Mouse (Mus musculus): ENCODE data around the gene Tpk1. TPM values are rescaled to one million over a fixed set of nuclear protein-coding genes. Genes with fewer than 3 reads are reported as not detected.
A peak's percentile ranks its signal among the peaks of the same experiment; 100 is the strongest.

The Tpk1 gene
- polyA plus RNA-seq, 1 experiment, result 4.0 TPM

DNA sequence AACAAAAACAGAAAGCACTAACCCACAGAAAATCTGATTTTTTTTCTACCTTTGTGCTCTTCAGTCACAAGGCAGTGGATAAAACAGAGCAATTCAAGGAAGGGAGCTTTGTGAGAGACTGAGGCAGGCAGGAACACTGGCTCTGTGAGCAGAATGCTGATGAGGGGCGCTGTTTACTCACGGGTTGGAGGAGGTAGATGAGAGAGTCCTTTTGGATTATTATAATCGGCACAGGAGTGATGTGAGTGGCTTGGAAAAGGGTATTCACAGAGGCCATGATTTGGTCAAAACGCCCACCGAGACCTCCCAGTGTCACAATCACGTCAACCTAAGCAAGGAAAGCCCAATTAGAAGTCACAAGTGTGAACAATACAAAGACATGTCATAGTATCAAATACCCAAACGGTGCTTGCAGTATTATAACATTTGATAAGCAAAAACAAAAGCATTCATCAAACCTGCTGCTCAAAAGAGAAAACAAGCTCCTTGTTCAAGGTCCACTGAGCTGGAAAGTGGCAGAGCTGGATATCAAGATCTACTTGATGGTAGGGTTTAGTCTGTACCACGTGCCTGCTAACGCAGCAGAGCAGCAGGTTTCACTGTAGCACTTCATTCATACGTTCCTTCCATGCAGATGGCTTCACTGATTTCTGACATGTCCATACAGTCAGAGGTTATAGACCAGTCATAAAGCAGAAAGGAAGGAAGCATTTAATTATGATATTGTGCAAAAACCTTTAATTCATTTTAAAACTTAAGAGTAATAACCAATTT lies 197.1 kb downstream of the Tpk1 start:
- TF ChIP-seq CTCF (IDR thresholded peaks at IDR 0.05; ENCODE audit: borderline replicate concordance, extremely low read depth, insufficient read depth, insufficient read length) (no peak), POLR2A (IDR thresholded peaks at IDR 0.05; ENCODE audit: borderline replicate concordance, extremely low read depth, insufficient read depth, insufficient read length, poor library complexity, severe bottlenecking) (no peak)
- DNase-seq (ENCODE audit: low read depth), result peak; percentile 50

DNA sequence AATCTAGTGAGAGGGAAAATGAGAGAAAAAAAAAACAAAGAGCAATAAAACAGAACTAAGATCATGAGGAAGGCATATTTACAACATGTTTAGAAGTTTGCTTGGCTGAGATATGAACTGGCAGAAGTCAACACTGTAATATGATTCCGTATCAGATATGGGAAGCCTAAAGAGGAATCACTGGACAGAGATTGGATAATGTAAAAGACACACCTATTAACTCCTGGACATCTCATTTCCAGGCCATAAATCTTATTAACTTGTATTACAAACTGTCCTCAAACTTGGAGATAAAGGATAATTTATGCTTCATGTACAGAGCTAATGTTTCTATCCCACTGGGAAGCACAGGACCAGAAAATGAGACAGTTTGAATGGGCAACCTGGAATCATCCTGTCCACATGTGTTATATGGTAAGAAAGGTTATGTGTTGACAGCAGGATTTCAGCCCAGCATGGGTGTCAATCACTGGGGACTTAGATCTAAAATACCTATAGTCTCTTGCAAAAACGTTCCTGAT lies 203.2 kb downstream of the Tpk1 start:
- peak; percentile 30 for DNase-seq (ENCODE audit: low read depth)
- TF ChIP-seq CTCF (IDR thresholded peaks at IDR 0.05; ENCODE audit: borderline replicate concordance, extremely low read depth, insufficient read depth, insufficient read length) (no peak), POLR2A (IDR thresholded peaks at IDR 0.05; ENCODE audit: borderline replicate concordance, extremely low read depth, insufficient read depth, insufficient read length, poor library complexity, severe bottlenecking) (no peak)

DNA sequence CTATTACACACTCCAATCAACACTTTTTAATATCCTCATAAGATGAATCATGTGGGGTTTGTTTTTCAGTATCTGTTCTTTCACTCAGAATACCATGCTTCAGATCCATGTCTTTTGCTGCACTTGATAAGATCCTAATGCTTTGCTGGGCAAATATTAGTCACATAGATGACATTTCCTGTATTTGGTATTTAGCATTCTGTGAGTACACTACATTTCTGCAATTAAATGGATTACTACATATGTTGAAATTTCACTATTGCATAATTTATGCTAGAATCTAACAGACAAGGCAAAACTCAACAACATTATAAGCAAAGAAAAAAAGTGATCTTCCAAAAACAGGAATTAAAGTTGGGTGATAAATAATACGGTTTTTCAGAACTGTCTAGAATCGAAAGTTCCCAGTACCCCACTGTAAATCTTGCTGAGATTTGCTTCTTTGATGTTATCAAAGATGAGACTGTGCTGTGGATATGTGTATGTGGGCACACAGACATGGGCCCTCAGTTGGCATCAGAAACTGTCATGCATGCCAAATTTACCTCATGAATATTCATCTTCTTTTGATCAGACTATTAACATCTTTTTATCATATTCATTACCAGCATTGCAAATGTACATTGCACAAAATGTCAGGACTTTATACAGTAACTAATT lies 203.8 kb downstream of the Tpk1 start:
- TF ChIP-seq POLR2A (IDR thresholded peaks at IDR 0.05; ENCODE audit: borderline replicate concordance, extremely low read depth, insufficient read depth, insufficient read length, poor library complexity, severe bottlenecking) (no peak), CTCF (IDR thresholded peaks at IDR 0.05; ENCODE audit: borderline replicate concordance, extremely low read depth, insufficient read depth, insufficient read length) (no peak)
- peak; percentile 88 for DNase-seq (ENCODE audit: low read depth)

DNA sequence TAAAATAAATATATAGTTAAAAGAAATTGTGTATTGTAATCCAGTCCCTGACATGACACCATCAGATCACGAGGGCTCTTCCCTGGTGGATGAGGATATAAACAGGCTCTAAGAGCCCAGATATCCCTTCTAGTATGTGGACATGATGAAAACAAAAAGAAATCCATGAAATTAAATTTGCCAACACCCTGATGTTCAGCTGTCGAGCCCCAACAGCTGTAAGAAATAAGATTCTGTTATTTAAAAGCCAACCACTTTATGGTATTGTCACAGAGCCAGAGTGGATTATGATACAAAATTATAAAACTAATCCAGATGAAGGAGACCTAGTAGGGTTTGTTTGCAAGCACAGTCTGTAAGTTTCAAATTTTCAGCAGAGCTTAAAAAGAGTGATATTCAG lies 207.0 kb downstream of the Tpk1 start:
- TF ChIP-seq POLR2A (IDR thresholded peaks at IDR 0.05; ENCODE audit: borderline replicate concordance, extremely low read depth, insufficient read depth, insufficient read length, poor library complexity, severe bottlenecking), result no peak
- TF ChIP-seq CTCF (IDR thresholded peaks at IDR 0.05; ENCODE audit: borderline replicate concordance, extremely low read depth, insufficient read depth, insufficient read length), result no peak
- no peak for DNase-seq (ENCODE audit: low read depth)

DNA sequence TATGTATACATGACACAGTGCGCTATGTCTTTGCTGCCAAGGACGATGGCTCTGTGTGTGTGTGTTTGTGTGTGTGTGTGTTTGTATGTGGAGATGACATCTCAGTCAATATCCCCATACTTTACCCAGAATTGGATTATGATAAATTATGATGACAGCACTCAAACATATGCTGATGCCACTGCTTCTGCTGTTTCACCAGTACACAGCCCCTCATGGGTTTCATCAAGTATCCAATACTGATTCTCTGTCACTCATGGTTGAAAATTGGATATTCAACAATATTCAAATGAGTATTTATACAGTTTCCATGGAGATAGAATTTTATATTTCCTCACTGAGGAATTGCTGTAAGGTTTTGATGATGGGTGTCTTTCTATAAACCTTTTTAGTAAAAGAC lies 208.1 kb downstream of the Tpk1 start:
- no peak for TF ChIP-seq POLR2A (IDR thresholded peaks at IDR 0.05; ENCODE audit: borderline replicate concordance, extremely low read depth, insufficient read depth, insufficient read length, poor library complexity, severe bottlenecking)
- no peak for TF ChIP-seq CTCF (IDR thresholded peaks at IDR 0.05; ENCODE audit: borderline replicate concordance, extremely low read depth, insufficient read depth, insufficient read length)
- peak; percentile 50 for DNase-seq (ENCODE audit: low read depth)

DNA sequence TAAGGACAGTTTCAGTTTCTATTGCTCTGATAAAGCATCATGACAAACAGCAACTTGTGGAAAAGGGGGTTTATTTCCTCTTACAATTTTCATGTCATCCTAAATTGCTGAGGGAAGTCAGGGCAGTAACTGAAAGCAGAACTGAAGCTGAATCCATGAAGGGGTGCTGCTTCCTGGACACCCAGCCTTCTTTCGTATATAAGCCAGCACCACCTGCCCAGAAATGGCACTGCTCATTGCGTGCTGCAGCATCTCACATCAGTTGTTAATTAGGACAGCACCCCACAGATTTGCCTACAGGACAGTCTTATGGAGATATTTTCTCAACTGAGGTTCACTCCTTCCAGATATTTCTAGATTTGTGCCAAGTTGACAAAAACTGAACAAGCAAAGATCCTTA lies 216.6 kb downstream of the Tpk1 start:
- no peak for TF ChIP-seq CTCF (IDR thresholded peaks at IDR 0.05; ENCODE audit: borderline replicate concordance, extremely low read depth, insufficient read depth, insufficient read length)
- TF ChIP-seq POLR2A (IDR thresholded peaks at IDR 0.05; ENCODE audit: borderline replicate concordance, extremely low read depth, insufficient read depth, insufficient read length, poor library complexity, severe bottlenecking), result no peak
- no peak for DNase-seq (ENCODE audit: low read depth)

DNA sequence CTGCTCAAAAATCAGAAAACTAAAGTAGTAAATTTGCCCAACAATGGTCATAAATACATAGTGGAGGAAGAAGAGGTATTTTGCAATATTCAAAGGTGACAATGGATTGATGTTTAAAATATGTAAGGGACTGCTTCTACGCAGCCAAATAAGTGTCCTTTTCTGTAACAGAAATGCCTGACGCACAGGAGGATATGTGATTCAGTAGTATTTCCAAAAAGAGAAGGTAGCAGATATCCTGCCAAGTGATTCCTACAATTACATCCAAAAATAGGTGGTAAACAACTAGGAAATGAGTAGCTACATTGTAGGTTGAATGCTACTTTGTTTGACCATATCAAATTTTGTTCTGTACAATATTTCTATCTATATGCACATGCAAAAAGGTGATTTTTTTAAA lies 220.2 kb downstream of the Tpk1 start:
- no peak for DNase-seq (ENCODE audit: low read depth)
- TF ChIP-seq POLR2A (IDR thresholded peaks at IDR 0.05; ENCODE audit: borderline replicate concordance, extremely low read depth, insufficient read depth, insufficient read length, poor library complexity, severe bottlenecking) (no peak), CTCF (IDR thresholded peaks at IDR 0.05; ENCODE audit: borderline replicate concordance, extremely low read depth, insufficient read depth, insufficient read length) (no peak)

DNA sequence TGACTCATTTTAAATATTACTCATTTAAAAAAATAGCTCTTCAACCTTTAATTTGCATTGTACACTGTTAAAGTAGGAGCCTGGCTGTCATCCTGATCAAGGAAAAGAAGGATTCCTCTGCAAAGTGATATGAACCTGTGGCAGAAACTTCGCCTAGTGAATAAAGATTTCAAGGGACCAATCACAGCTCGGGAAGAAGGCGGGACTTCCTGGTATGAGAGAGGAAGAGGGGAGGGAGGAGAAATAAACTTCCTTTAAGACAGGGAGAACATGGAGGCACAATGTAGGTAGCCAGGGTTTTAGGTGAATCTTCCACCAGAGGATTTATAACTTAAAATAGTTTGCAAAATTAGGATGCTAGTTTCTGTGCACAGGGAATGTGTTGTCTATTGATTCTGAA lies 223.9 kb downstream of the Tpk1 start:
- no peak for DNase-seq (ENCODE audit: low read depth)
- TF ChIP-seq POLR2A (IDR thresholded peaks at IDR 0.05; ENCODE audit: borderline replicate concordance, extremely low read depth, insufficient read depth, insufficient read length, poor library complexity, severe bottlenecking), result no peak
- TF ChIP-seq CTCF (IDR thresholded peaks at IDR 0.05; ENCODE audit: borderline replicate concordance, extremely low read depth, insufficient read depth, insufficient read length), result no peak

DNA sequence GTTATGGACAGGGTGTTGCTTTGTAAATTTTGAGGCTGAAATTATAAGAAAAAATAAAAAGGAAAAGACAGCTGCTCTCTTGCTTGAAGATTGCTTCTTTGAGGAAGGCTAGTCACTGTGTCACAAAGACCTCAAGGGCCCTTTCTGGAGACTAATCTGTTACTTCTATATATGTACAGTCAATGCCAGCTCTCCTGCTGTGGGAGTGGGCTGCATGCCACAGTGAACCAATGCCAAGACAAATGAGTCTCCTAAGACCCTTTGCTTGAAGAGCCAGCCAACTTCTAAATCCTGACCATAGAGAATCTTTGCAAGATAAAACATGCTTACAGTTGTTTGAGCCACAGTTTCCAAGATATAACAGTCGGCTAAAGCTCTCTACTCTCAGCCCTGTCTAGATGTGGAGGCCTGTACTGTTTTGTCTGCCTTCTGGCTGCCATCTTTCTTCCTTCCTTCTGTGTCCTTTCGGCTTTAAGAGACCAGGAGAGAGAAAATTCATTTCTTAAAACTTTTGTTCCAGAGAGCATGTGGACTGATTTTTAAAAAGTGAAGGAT lies 230.0 kb downstream of the Tpk1 start:
- peak; percentile 82 for DNase-seq (ENCODE audit: low read depth)
- TF ChIP-seq CTCF (IDR thresholded peaks at IDR 0.05; ENCODE audit: borderline replicate concordance, extremely low read depth, insufficient read depth, insufficient read length) (no peak), POLR2A (IDR thresholded peaks at IDR 0.05; ENCODE audit: borderline replicate concordance, extremely low read depth, insufficient read depth, insufficient read length, poor library complexity, severe bottlenecking) (no peak)

DNA sequence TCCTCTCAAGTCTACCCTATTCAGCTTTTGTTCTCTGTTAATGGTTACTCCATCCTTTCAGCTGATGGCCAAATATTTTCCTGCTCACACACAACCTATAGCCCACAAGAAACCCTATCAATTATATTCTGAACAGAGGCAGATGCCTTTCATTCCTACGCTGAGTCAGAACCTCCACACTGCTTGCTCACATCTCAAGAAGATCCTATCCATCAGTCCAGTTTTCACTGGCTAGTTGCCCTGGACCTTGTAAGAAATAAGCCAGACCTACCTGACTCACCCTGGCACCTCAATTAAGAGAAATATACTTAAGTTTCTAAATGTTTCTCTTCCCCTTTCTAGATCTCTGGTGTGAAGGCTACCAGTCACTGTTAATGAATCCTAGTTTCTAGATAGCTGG lies 231.7 kb downstream of the Tpk1 start:
- no peak for TF ChIP-seq POLR2A (IDR thresholded peaks at IDR 0.05; ENCODE audit: borderline replicate concordance, extremely low read depth, insufficient read depth, insufficient read length, poor library complexity, severe bottlenecking)
- no peak for TF ChIP-seq CTCF (IDR thresholded peaks at IDR 0.05; ENCODE audit: borderline replicate concordance, extremely low read depth, insufficient read depth, insufficient read length)
- DNase-seq (ENCODE audit: low read depth), result no peak

DNA sequence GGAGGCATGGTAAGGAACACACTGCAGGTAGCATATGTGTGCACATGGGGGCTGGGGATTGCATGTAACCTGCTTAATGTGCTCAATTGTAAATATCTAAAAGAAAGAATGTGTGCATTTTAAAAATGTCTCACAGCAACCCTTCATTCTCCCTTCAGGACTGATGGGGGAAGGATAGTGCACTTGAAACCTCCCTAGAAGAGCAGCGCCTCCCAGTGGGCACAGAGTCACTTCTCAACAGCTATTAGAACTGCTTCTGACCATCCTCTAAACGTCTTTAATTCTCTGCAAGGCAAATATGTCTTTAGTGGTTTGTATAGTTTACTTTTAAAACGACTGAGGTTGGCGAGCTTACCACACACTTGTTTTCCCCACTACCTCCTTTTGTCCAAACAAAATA lies 241.1 kb downstream of the Tpk1 start:
- no peak for DNase-seq (ENCODE audit: low read depth)
- TF ChIP-seq CTCF (IDR thresholded peaks at IDR 0.05; ENCODE audit: borderline replicate concordance, extremely low read depth, insufficient read depth, insufficient read length), result peak; percentile 4; the same call in 1 of the 2 replicates
- no peak for TF ChIP-seq POLR2A (IDR thresholded peaks at IDR 0.05; ENCODE audit: borderline replicate concordance, extremely low read depth, insufficient read depth, insufficient read length, poor library complexity, severe bottlenecking)

All from brain, embryonic 14.5 days (tissue).